Comparison of ENCODE assay signal across 18 mouse cellular contexts in genomic region chr12:86423102-86423501, GRCm38 (mm10).
A peak's percentile ranks its signal among the peaks of the same experiment; 100 is the strongest.
DNase-seq lines count a peak whose midpoint lies in the region; ATAC-seq and TF ChIP-seq lines count a peak whose summit lies in the region.
"Had no signal": no experiment of that assay in that cellular context is flagged by ENCODE, and none has a peak within 500 bp of the region (broad histone marks: within the 10 kb centered on the region; RNA-seq: fewer than 3 reads in every experiment).

No protein-coding gene starts in this region.

- H3K9me3 ChIP-seq in heart, embryonic 15.5 days (replicated peaks): no peaks in the 10 kb centered on the region
- no peaks in the 10 kb centered on the region for H3K9me3 ChIP-seq in midbrain, embryonic 11.5 days (ENCODE audit: control insufficient read depth, low read length)
- no peaks in the 10 kb centered on the region for H3K9me3 ChIP-seq in midbrain, embryonic 10.5 days (replicated peaks)
- no peaks in the 10 kb centered on the region for H3K9me3 ChIP-seq in hindbrain, postnatal 0 days (ENCODE audit: low read length)
- H3K9me3 ChIP-seq in neural tube, embryonic 15.5 days (replicated peaks): no peaks in the 10 kb centered on the region
- H3K9me3 ChIP-seq: forebrain, embryonic 15.5 days; limb, embryonic 12.5 days; liver, embryonic 15.5 days had no signal

- intact Hi-C loops in heart, postnatal 10 days (cut with DNase I): no loop called here

- no peak for ATAC-seq in heart, embryonic 15.5 days (replicated peaks; ENCODE audit: insufficient number of reproducible peaks, insufficient read depth, low FRiP score, low read depth)
- no peak for ATAC-seq in midbrain, embryonic 11.5 days (ENCODE audit: low FRiP score)
- no peak for ATAC-seq in hindbrain, postnatal 0 days
- no peak for ATAC-seq in neural tube, embryonic 15.5 days (ENCODE audit: low FRiP score)
- ATAC-seq: forebrain, embryonic 15.5 days had no signal

- WGBS in heart, embryonic 15.5 days: 16% methylated on average over 13 of the region's 13 CpGs
- 6% methylated on average over 13 of the region's 13 CpGs for WGBS in midbrain, embryonic 11.5 days
- WGBS in midbrain, embryonic 10.5 days: 3% methylated on average over 13 of the region's 13 CpGs
- 6% methylated on average over 13 of the region's 13 CpGs for WGBS in hindbrain, postnatal 0 days
- 5% methylated on average over 13 of the region's 13 CpGs for WGBS in neural tube, embryonic 15.5 days

- H3K36me3 ChIP-seq in heart, embryonic 15.5 days: no peaks in the 10 kb centered on the region
- H3K36me3 ChIP-seq in midbrain, embryonic 11.5 days (ENCODE audit: control insufficient read depth, insufficient read depth, low read length): no peaks in the 10 kb centered on the region
- no peaks in the 10 kb centered on the region for H3K36me3 ChIP-seq in midbrain, embryonic 10.5 days
- no peaks in the 10 kb centered on the region for H3K36me3 ChIP-seq in hindbrain, postnatal 0 days (ENCODE audit: insufficient read depth, low read length)
- no peaks in the 10 kb centered on the region for H3K36me3 ChIP-seq in neural tube, embryonic 15.5 days
- H3K36me3 ChIP-seq: forebrain, embryonic 15.5 days; limb, embryonic 12.5 days; liver, embryonic 15.5 days had no signal

- no peak for TF ChIP-seq CTCF in hindbrain, postnatal 0 days (IDR thresholded peaks at IDR 0.05; ENCODE audit: low read depth)

- peaks cover 76% of the 10 kb centered on the region for H3K27me3 ChIP-seq in heart, embryonic 15.5 days
- peaks cover 58% of the 10 kb centered on the region for H3K27me3 ChIP-seq in midbrain, embryonic 11.5 days (ENCODE audit: control insufficient read depth, insufficient read depth, low read length)
- H3K27me3 ChIP-seq in midbrain, embryonic 10.5 days (ENCODE audit: low read depth, poor library complexity, severe bottlenecking): peaks cover 90% of the 10 kb centered on the region
- H3K27me3 ChIP-seq in hindbrain, postnatal 0 days (ENCODE audit: insufficient read depth, low read length): peaks cover 35% of the 10 kb centered on the region
- H3K27me3 ChIP-seq in neural tube, embryonic 15.5 days (replicated peaks): peaks cover 80% of the 10 kb centered on the region

- H3K4me1 ChIP-seq in heart, embryonic 15.5 days (replicated peaks): peaks cover 22% of the 10 kb centered on the region
- H3K4me1 ChIP-seq in midbrain, embryonic 11.5 days (ENCODE audit: control insufficient read depth, insufficient read depth, low read length): peaks cover 9% of the 10 kb centered on the region
- H3K4me1 ChIP-seq in midbrain, embryonic 10.5 days: peaks cover 25% of the 10 kb centered on the region
- H3K4me1 ChIP-seq in hindbrain, postnatal 0 days (ENCODE audit: insufficient read depth, low read length): peaks cover 4% of the 10 kb centered on the region; the same call in 1 of the 2 replicates
- peaks cover 27% of the 10 kb centered on the region for H3K4me1 ChIP-seq in neural tube, embryonic 15.5 days
- H3K4me1 ChIP-seq: liver, embryonic 15.5 days had no signal

- H3K4me3 ChIP-seq in heart, embryonic 15.5 days: peak overlapping the region; percentile 64
- 0 out of 2 replicates have a peak overlapping the region, but pooled peaks have one; percentile 41 for H3K4me3 ChIP-seq in midbrain, embryonic 11.5 days (ENCODE audit: low read depth, low read length)
- no peak overlapping the region for H3K4me3 ChIP-seq in midbrain, embryonic 10.5 days
- H3K4me3 ChIP-seq in hindbrain, postnatal 0 days (ENCODE audit: low read length): peak overlapping the region; percentile 51
- H3K4me3 ChIP-seq in neural tube, embryonic 15.5 days (replicated peaks): peak overlapping the region; percentile 56

- no peak overlapping the region for H3K9ac ChIP-seq in heart, embryonic 15.5 days
- H3K9ac ChIP-seq in midbrain, embryonic 11.5 days (ENCODE audit: low read length): no peak overlapping the region
- H3K9ac ChIP-seq in hindbrain, postnatal 0 days (replicated peaks; ENCODE audit: low read length): no peak overlapping the region
- no peak overlapping the region for H3K9ac ChIP-seq in neural tube, embryonic 15.5 days (replicated peaks)
- H3K9ac ChIP-seq: forebrain, embryonic 15.5 days; limb, embryonic 12.5 days; liver, embryonic 15.5 days had no signal

- no peak overlapping the region for H3K27ac ChIP-seq in heart, embryonic 15.5 days
- no peak overlapping the region for H3K27ac ChIP-seq in midbrain, embryonic 11.5 days (ENCODE audit: low read depth, low read length)
- no peak overlapping the region for H3K27ac ChIP-seq in midbrain, embryonic 10.5 days (replicated peaks)
- H3K27ac ChIP-seq in hindbrain, postnatal 0 days: no peak overlapping the region
- H3K27ac ChIP-seq in neural tube, embryonic 15.5 days (replicated peaks): no peak overlapping the region
- H3K27ac ChIP-seq: forebrain, embryonic 15.5 days; left cerebral cortex, adult 2 months; limb, embryonic 12.5 days; liver, embryonic 15.5 days had no signal

- no peak for DNase-seq in heart, postnatal 10 days
- DNase-seq in midbrain, embryonic 11.5 days (ENCODE audit: low spot score, missing footprints): peak; percentile 92
- no peak for DNase-seq in midbrain, embryonic 10.5 days (ENCODE audit: low spot score)
- no peak for DNase-seq in hindbrain, postnatal 0 days (ENCODE audit: low spot score)
- no peak for DNase-seq in natural killer cell, adult 2 months (ENCODE audit: low spot score in 2 of 2)
- DNase-seq: adrenal gland, adult 8-10 months; cerebellum, adult 18-20 months; kidney, adult 18-20 months; lung, postnatal 14 days; right cerebral cortex, adult 18-20 months; spleen, adult 18-20 months; thymus, postnatal 25 days had no signal

- peak overlapping the region; percentile 94 for H3K4me2 ChIP-seq in heart, embryonic 15.5 days
- no peak overlapping the region for H3K4me2 ChIP-seq in midbrain, embryonic 11.5 days
- H3K4me2 ChIP-seq in hindbrain, postnatal 0 days (ENCODE audit: low read depth, low read length): peak overlapping the region; percentile 88
- H3K4me2 ChIP-seq in neural tube, embryonic 15.5 days: no peak overlapping the region; the same call in 1 of the 2 replicates

Comparison
In these comparisons a context has a peak if more than half of its experiments do, and no peak if none do; other contexts are left out.
1. H3K4me2 ChIP-seq: peak in heart, embryonic 15.5 days (single experiment) and hindbrain, postnatal 0 days (single experiment); none in midbrain, embryonic 11.5 days (single experiment) and neural tube, embryonic 15.5 days (single experiment).